Mouse (Mus musculus) stomach, postnatal 0 days (tissue): ENCODE measurements at regions not wholly inside any gene's neighbourhood (a gene's known extent, or its start where the extent isn't known, plus 50 kb on each side); places are given as distances from the start of the nearest gene placed in this dataset.

Experiments
- ATAC-seq: fragments of 200-750 bp; cut with Nextera tagmentation; 2 replicates; pipeline ENCODE4 v1.8.0; 2017; ENCODE audit not compliant: low FRiP score, low TSS enrichment
- DNase-seq: peaks from one replicate; pipeline ENCODE4 v3.0.0-alpha.2; 2016; ENCODE audit warnings: low spot score
- H3K27ac ChIP-seq: fragments of 300-500 bp; sonication (generic); replicated peaks from 2 replicates; pipeline ENCODE4 v1.5.1; 2014; ENCODE audit warnings: mild to moderate bottlenecking, control low read depth
- H3K27me3 ChIP-seq: fragments of 300-500 bp; sonication (generic); 2 replicates; pipeline ENCODE4 v1.6.1; 2014; ENCODE audit warnings: low read length; ENCODE audit not compliant: control insufficient read depth, insufficient read depth
- H3K36me3 ChIP-seq: fragments of 300-500 bp; sonication (generic); 2 replicates; pipeline ENCODE4 v1.6.1; 2014; ENCODE audit warnings: low read length, mixed read lengths; ENCODE audit not compliant: control insufficient read depth, insufficient read depth
- H3K4me1 ChIP-seq: fragments of 300-500 bp; sonication (generic); replicated peaks from 2 replicates; pipeline ENCODE4 v1.6.1; 2014; ENCODE audit warnings: antibody characterized with exemption; ENCODE audit not compliant: control insufficient read depth, insufficient read depth
- H3K4me2 ChIP-seq: fragments of 300-500 bp; sonication (generic); replicated peaks from 2 replicates; pipeline ENCODE4 v1.6.1; 2014; ENCODE audit warnings: low read depth, mild to moderate bottlenecking, control low read depth, moderate library complexity
- H3K4me3 ChIP-seq: fragments of 300-500 bp; sonication (generic); 2 replicates; pipeline ENCODE4 v1.5.1; 2014; ENCODE audit warnings: low read depth, low read length, control low read depth
- H3K9ac ChIP-seq: fragments of 300-500 bp; sonication (generic); 2 replicates; pipeline ENCODE4 v1.6.1; 2014; ENCODE audit warnings: mild to moderate bottlenecking, low read length, control low read depth, mixed read lengths
- H3K9me3 ChIP-seq: fragments of 300-500 bp; sonication (generic); 2 replicates; pipeline ENCODE4 v1.6.1; 2016; ENCODE audit warnings: low read length; ENCODE audit not compliant: control insufficient read depth
- CTCF ChIP-seq: IDR thresholded peaks from 2 replicates; pipeline ENCODE4 v1.5.1; 2016; ENCODE audit warnings: antibody characterized with exemption, low read depth, mild to moderate bottlenecking, moderate library complexity
- EP300 ChIP-seq: optimal IDR thresholded peaks from 2 replicates; pipeline ENCODE3; 2016; ENCODE audit warnings: antibody characterized with exemption
- WGBS: fragments of 180-500 bp; shearing (Covaris S2); extraction: QIAGEN DNeasy Blood & Tissue Kit; methylation state at CpG from one replicate; pipeline ENCODE4 v1.1.7; 2014; 5-methylcytosine and 5-hydroxymethylcytosine counted together

GRCm38 (mm10) chr12:20233454-20233831 lies 279.1 kb downstream of the Gm21863 start:
- TF ChIP-seq CTCF: no peak
- TF ChIP-seq EP300: no peak
- no peaks in the 10 kb centered on the region for H3K27me3 ChIP-seq
- peaks cover 3% of the 10 kb centered on the region; the same call in 1 of the 2 replicates for H3K36me3 ChIP-seq
- ATAC-seq: peak; percentile 46
- H3K9ac ChIP-seq: no peak overlapping the region
- peak overlapping the region; percentile 0; the same call in 1 of the 2 replicates for H3K4me3 ChIP-seq
- no peak overlapping the region for H3K4me2 ChIP-seq
- H3K27ac ChIP-seq: no peak overlapping the region
- H3K9me3 ChIP-seq: peaks cover 52% of the 10 kb centered on the region
- peak; percentile 15 for DNase-seq
- 70% methylated on average over 17 of the region's 17 CpGs for WGBS
- H3K4me1 ChIP-seq: no peaks in the 10 kb centered on the region

- no peak for TF ChIP-seq CTCF
- TF ChIP-seq EP300: no peak
- no peaks in the 10 kb centered on the region for H3K27me3 ChIP-seq
- 74% methylated on average over 25 of the region's 25 CpGs for WGBS
- peak; percentile 64 for ATAC-seq
- no peaks in the 10 kb centered on the region for H3K4me1 ChIP-seq
- DNase-seq: peak; percentile 43
- H3K36me3 ChIP-seq: peaks cover 3% of the 10 kb centered on the region; the same call in 1 of the 2 replicates
- H3K4me3 ChIP-seq: peak overlapping the region; percentile 8; the same call in 1 of the 2 replicates
- peaks cover 49% of the 10 kb centered on the region for H3K9me3 ChIP-seq
- no peak overlapping the region for H3K27ac ChIP-seq
- H3K4me2 ChIP-seq: no peak overlapping the region
- no peak overlapping the region for H3K9ac ChIP-seq
Observed at GRCm38 (mm10) chr12:20233871-20234307, 279.6 kb downstream of the Gm21863 start.
